Mouse (Mus musculus): ENCODE data around the gene Frmpd1.

GRCm38 (mm10) chr4:45156433-45156832 is 28.2 kb upstream of the Frmpd1 start:
- TF ChIP-seq CTCF (IDR thresholded peaks at IDR 0.05; ENCODE audit: insufficient read depth, low read length) (no peak), POLR2A (IDR thresholded peaks at IDR 0.05; ENCODE audit: borderline replicate concordance, extremely low read depth, low read depth, low read length) (no peak)
